Mouse (Mus musculus) inflammation-experienced regulatory T-cells, adult 6 months (primary cell): Measurements from ENCODE around the gene Olfr810. TPM values are rescaled to one million over a fixed set of nuclear protein-coding genes. Genes with fewer than 3 reads are reported as not detected.

Experiments
- ATAC-seq: one replicate; pipeline ENCODE4 v1.8.0; 2017
- polyA plus RNA-seq, 3 experiments: library from polyadenylated mRNA; unstranded; fragments of 100-300 nt; shearing (Covaris generic); gene quantifications; one replicate each; pipeline ENCODE4 v1.2.1; 2017

The Olfr810 gene
- polyA plus RNA-seq, result not detected

DNA sequence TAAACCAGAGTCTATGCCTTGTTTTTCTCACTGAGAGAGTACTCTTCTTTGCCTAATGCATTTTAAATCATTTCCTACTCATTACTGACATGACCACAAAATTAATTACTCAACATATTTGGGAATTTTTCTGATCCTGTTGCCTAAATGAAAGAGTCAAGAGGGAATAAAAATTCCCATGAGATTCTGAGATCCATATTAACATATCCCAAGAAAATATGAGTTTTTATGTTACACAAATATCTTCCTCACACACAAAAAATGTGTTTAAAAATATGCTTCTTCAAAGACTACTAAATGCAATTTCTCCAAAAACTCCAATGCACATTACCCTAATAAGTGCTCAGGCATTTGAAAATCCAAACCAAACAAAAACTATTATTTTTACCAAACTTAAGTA lies at the start of gene Olfr810:
TSS of gene Olfr810 (minus strand) at position 101 of the 400 bp plus-strand sequence.
- no peak for ATAC-seq

DNA sequence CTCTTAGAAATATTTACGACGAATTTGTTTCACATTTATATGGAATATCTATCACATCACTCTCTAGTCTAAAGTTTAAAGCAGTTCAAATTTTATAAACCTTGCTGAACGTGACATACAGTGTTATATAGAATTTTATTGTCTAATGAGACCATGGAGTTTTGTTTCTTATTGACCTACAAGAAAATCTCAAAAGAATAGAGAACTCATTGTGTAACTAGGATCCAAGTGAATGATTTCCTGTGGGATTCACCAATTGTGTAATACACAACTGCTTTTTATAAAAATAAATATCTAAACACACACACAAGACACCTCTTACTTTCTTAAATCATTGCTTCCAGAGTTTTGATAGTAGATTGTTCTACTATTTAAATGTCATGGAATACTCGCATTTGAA lies 9.6 kb upstream of the Olfr810 start, which contains the start of gene Olfr811:
TSS of gene Olfr811 (minus strand) at position 101 of the 400 bp plus-strand sequence.
- no peak for ATAC-seq

- no peak for ATAC-seq
These were observed 16.6 kb downstream of the Olfr810 start for GRCm38 (mm10) chr10:129778123-129778522.

GRCm38 (mm10) chr10:129774338-129774737 lies 20.4 kb downstream of the Olfr810 start, which contains the start of gene Olfr809:
Olfr809 (plus strand) TSS chr10:129774638.
- ATAC-seq, result no peak

- no peak for ATAC-seq
These were observed 29.5 kb downstream of the Olfr810 start, which contains the start of gene Olfr808 for GRCm38 (mm10) chr10:129765182-129765581. Olfr808 (plus strand) TSS chr10:129765482.

DNA sequence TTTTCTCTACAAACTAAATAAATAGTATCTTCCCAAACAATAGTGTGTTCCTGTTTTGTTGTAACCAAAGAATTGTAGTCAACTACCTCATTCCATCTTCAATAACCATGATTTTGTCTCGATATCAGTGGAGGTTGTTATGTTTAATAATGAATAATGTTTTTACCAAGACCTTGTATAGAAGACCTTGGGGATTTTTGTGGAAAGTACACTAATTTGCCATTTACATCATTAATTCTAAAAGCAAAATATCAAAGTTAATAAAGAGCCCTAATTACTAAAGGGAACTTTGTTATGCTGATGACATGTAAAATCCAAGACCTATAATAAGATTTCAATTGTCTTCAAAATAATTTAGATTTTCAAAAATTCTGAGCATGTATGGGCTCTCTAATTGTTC lies 37.0 kb downstream of the Olfr810 start, which contains the start of gene Olfr807:
TSS of gene Olfr807 (minus strand) at position 101 of the 400 bp plus-strand sequence.
- ATAC-seq, result no peak

- no peak for ATAC-seq
These were observed 52.9 kb downstream of the Olfr810 start, which contains the start of gene Olfr806 for GRCm38 (mm10) chr10:129741821-129742220. Olfr806 (minus strand) TSS chr10:129741921.

Other genes starting within 250 kb of the Olfr810 start
- not detected for gene Olfr794, start 227.3 kb downstream of the Olfr810 start, polyA plus RNA-seq
- gene Olfr796, start 182.3 kb downstream of the Olfr810 start, polyA plus RNA-seq, result not detected
- under 1 TPM in 1 of 3 experiments, not detected in 2; 0.13 TPM for gene Olfr798, start 167.0 kb downstream of the Olfr810 start, polyA plus RNA-seq
- not detected for gene Olfr799, start 157.4 kb downstream of the Olfr810 start, polyA plus RNA-seq
- gene Olfr800, start 137.2 kb downstream of the Olfr810 start, polyA plus RNA-seq, result not detected
- gene Olfr801, start 121.1 kb downstream of the Olfr810 start, polyA plus RNA-seq, result under 1 TPM in 1 of 3 experiments, not detected in 2; 0.75 TPM
- not detected for gene Olfr802, start 106.7 kb downstream of the Olfr810 start, polyA plus RNA-seq
- not detected for gene Olfr803, start 100.6 kb downstream of the Olfr810 start, polyA plus RNA-seq
- gene Olfr804, start 91.7 kb downstream of the Olfr810 start, polyA plus RNA-seq, result not detected
- gene Olfr805, start 65.5 kb downstream of the Olfr810 start, polyA plus RNA-seq, result not detected
- gene Olfr806, start 53.0 kb downstream of the Olfr810 start, polyA plus RNA-seq, result not detected
- gene Olfr807, start 37.1 kb downstream of the Olfr810 start, polyA plus RNA-seq, result not detected
- gene Olfr808, start 29.4 kb downstream of the Olfr810 start, polyA plus RNA-seq, result not detected
- not detected for gene Olfr809, start 20.3 kb downstream of the Olfr810 start, polyA plus RNA-seq
- not detected for gene Olfr811, start 9.5 kb upstream of the Olfr810 start, polyA plus RNA-seq
- gene Olfr812, start 51.2 kb upstream of the Olfr810 start, polyA plus RNA-seq, result not detected
- not detected for gene Olfr813, start 60.5 kb upstream of the Olfr810 start, polyA plus RNA-seq
- not detected for gene Olfr814, start 84.9 kb upstream of the Olfr810 start, polyA plus RNA-seq
- gene Olfr815, start 111.0 kb upstream of the Olfr810 start, polyA plus RNA-seq, result under 1 TPM in 1 of 3 experiments, not detected in 2; 0.35 TPM
- not detected for gene Olfr816, start 120.7 kb upstream of the Olfr810 start, polyA plus RNA-seq
- gene Olfr818, start 154.2 kb upstream of the Olfr810 start, polyA plus RNA-seq, result not detected
- not detected for gene Olfr819, start 172.3 kb upstream of the Olfr810 start, polyA plus RNA-seq
- not detected for gene Olfr247, start 181.2 kb upstream of the Olfr810 start, polyA plus RNA-seq
- under 1 TPM in 1 of 3 experiments, not detected in 2; 0.19 TPM for gene Gm10310, start 190.1 kb upstream of the Olfr810 start, polyA plus RNA-seq
- gene Olfr820, start 217.7 kb upstream of the Olfr810 start, polyA plus RNA-seq, result not detected
- not detected for gene Olfr821, start 235.4 kb upstream of the Olfr810 start, polyA plus RNA-seq